ENCODE assay signal across 8 mouse cellular contexts in the genomic region with DNA sequence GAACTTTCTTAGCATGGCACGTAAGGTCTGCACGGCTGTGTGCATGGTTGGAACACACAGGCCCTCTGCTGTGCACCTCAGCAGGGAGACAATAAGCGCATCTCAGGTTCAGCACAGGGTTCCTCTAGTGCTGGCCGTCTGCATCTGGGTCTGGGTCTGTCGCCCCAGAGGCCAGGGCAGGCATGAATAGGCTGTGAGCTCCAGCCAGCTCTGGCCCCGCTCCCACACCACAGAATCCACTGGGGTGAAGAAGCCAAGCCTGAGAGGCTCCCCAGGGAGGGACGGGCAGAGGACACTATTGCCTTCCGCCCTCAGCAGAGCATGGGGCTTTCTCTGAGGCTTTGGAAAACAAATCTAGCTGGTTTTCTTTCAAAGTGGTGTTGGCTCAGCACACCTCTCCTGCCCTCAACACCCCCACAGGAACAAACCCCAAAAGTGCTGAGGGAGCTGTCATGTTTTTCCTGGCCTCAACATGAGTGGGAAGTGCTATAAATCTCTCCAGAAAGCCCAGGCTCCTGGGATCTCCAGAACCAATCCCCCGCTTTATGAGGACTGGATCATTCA.
A peak's percentile ranks its signal among the peaks of the same experiment; 100 is the strongest.
DNase-seq lines count a peak whose midpoint lies in the region; ATAC-seq lines count a peak whose summit lies in the region.

No protein-coding gene starts in this region.

- DNase-seq in lung, postnatal 14 days, result no peak
- peak; percentile 28 for DNase-seq in cerebellum, adult 9-11 months
- DNase-seq in heart, embryonic 10.5 days (ENCODE audit: low spot score), result no peak
- no peak for DNase-seq in layer of hippocampus, adult 8-10 months (ENCODE audit: low spot score in 2 of 2)
- DNase-seq in urinary bladder, postnatal 25 days (ENCODE audit: low spot score), result no peak
- no peak for DNase-seq in left cerebral cortex, postnatal 14 days (ENCODE audit: low spot score in 2 of 2)

- 66% methylated on average over 9 of the region's 9 CpGs for WGBS in lung, embryonic 16.5 days
- WGBS in heart, embryonic 10.5 days, result 54% methylated on average over 9 of the region's 9 CpGs
- 42% methylated on average over 9 of the region's 9 CpGs for WGBS in kidney, embryonic 15.5 days

- no peak overlapping the region for H3K4me3 ChIP-seq in lung, embryonic 16.5 days (ENCODE audit: low read length)
- no peak overlapping the region for H3K4me3 ChIP-seq in heart, embryonic 10.5 days
- no peak overlapping the region for H3K4me3 ChIP-seq in kidney, embryonic 15.5 days (replicated peaks)

- no peaks in the 10 kb centered on the region for H3K36me3 ChIP-seq in lung, embryonic 16.5 days (ENCODE audit: control insufficient read depth, insufficient read depth, low read length)
- no peaks in the 10 kb centered on the region for H3K36me3 ChIP-seq in heart, embryonic 10.5 days
- no peaks in the 10 kb centered on the region for H3K36me3 ChIP-seq in kidney, embryonic 15.5 days

- peaks cover 11% of the 10 kb centered on the region for H3K4me1 ChIP-seq in lung, embryonic 16.5 days (replicated peaks; ENCODE audit: control insufficient read depth, insufficient read depth, low read length)
- peaks cover 34% of the 10 kb centered on the region for H3K4me1 ChIP-seq in heart, embryonic 10.5 days
- H3K4me1 ChIP-seq in kidney, embryonic 15.5 days, result peaks cover 46% of the 10 kb centered on the region

- H3K9me3 ChIP-seq in lung, embryonic 16.5 days (ENCODE audit: control insufficient read depth, low read length), result no peaks in the 10 kb centered on the region
- no peaks in the 10 kb centered on the region for H3K9me3 ChIP-seq in heart, embryonic 10.5 days
- H3K9me3 ChIP-seq in kidney, embryonic 15.5 days (replicated peaks), result no peaks in the 10 kb centered on the region

- peak; percentile 64 for ATAC-seq in lung, embryonic 16.5 days (ENCODE audit: low read depth)
- 0 out of 2 replicates have a peak, but pooled peaks have one; percentile 44 for ATAC-seq in kidney, embryonic 15.5 days (replicated peaks; ENCODE audit: low FRiP score)

- H3K27ac ChIP-seq in lung, embryonic 16.5 days (ENCODE audit: low read length), result no peak overlapping the region
- peak overlapping the region; percentile 74 for H3K27ac ChIP-seq in heart, embryonic 10.5 days
- peak overlapping the region; percentile 75 for H3K27ac ChIP-seq in kidney, embryonic 15.5 days

- intact Hi-C loops in left cerebral cortex, postnatal 14 days (cut with DNase I), result no loop called here

- no peak overlapping the region for H3K4me2 ChIP-seq in lung, embryonic 16.5 days (ENCODE audit: low read depth, low read length)
- H3K4me2 ChIP-seq in kidney, embryonic 15.5 days, result no peak overlapping the region

- no peak overlapping the region for H3K9ac ChIP-seq in lung, embryonic 16.5 days (ENCODE audit: low read length)
- H3K9ac ChIP-seq in kidney, embryonic 15.5 days, result no peak overlapping the region

- H3K27me3 ChIP-seq in lung, embryonic 16.5 days (ENCODE audit: control insufficient read depth, insufficient read depth, low read depth, low read length), result no peaks in the 10 kb centered on the region
- H3K27me3 ChIP-seq in heart, embryonic 10.5 days (ENCODE audit: insufficient read depth, poor library complexity, severe bottlenecking), result no peaks in the 10 kb centered on the region
- no peaks in the 10 kb centered on the region for H3K27me3 ChIP-seq in kidney, embryonic 15.5 days
